Mouse (Mus musculus): ENCODE data around the gene Caap1.

Caap1 gene

GRCm38 (mm10) chr4:94476749-94477399 lies 79.7 kb downstream of the Caap1 start:
- no peak for DNase-seq (ENCODE audit: low spot score in 2 of 2)

DNA sequence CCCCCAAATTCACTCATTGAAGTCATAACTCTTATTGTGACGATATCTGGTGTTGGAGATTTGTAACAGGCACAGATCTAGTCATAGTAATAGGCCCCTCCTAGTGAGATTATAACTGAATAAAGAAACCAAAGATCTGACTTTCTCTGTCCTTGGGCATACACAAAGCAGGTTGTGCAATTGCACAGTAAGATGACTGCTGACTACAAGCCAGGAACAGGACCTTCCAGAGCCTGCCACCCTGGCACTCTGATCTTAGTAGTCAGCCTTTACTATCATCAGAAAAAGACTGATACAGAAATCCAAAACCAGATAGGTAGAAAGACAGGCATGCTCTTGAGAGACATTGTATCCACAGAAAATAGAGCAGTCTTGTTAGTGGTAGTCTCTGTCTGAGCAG lies 83.3 kb downstream of the Caap1 start:
- DNase-seq (ENCODE audit: low spot score in 2 of 2), result no peak

DNA sequence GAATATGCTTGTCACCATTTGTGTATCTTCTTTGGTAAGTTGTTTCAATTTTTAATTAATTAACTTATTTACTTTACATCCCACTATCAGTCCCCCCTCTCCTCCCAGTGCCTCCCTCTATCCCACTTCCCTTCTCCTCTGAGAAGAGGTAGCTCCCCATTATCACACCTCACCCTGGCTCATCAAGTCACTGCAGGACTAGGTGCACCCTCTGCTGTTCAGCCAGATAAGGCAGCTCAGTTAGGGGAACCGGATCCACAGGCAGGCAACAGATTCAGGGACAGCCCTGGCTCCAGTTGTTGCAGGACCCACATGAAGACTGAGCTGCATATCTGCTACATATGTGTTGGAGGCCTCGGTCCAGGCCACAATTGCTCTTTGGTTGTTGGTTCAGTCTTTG lies 97.2 kb downstream of the Caap1 start:
- no peak for DNase-seq (ENCODE audit: low spot score in 2 of 2)

GRCm38 (mm10) chr4:94454857-94455256 lies 101.7 kb downstream of the Caap1 start:
- DNase-seq (ENCODE audit: low spot score in 2 of 2), result no peak

Data from frontal cortex, postnatal 14 days (tissue).